Mouse (Mus musculus): ENCODE results near the gene H2afy2. TPM values are rescaled to one million over a fixed set of nuclear protein-coding genes. Genes with fewer than 3 reads are reported as not detected.
A peak's percentile ranks its signal among the peaks of the same experiment; 100 is the strongest.

H2afy2 gene
- total RNA-seq, 4 experiments from 2014 or later = 8.5 to 14.8 (median 9.9) TPM

GRCm38 (mm10) chr10:61782799-61783611, 942 bp downstream of the H2afy2 start:
- peak; percentile 32 for DNase-seq

GRCm38 (mm10) chr10:61781461-61782128, 2.4 kb downstream of the H2afy2 start:
- DNase-seq = no peak

GRCm38 (mm10) chr10:61766806-61767205, 17.1 kb downstream of the H2afy2 start:
- no peak for DNase-seq

- DNase-seq = no peak
These were observed 18.4 kb downstream of the H2afy2 start for GRCm38 (mm10) chr10:61765558-61765957.

GRCm38 (mm10) chr10:61764689-61765088, 19.3 kb downstream of the H2afy2 start:
- DNase-seq = no peak

- DNase-seq = no peak
These were observed 24.1 kb downstream of the H2afy2 start for GRCm38 (mm10) chr10:61759869-61760268.

GRCm38 (mm10) chr10:61758904-61759303, 25.0 kb downstream of the H2afy2 start:
- DNase-seq = no peak

GRCm38 (mm10) chr10:61757022-61757421, 26.9 kb downstream of the H2afy2 start:
- DNase-seq = no peak

GRCm38 (mm10) chr10:61753071-61753470, 30.9 kb downstream of the H2afy2 start:
- DNase-seq = no peak

- no peak for DNase-seq
These were observed 32.3 kb downstream of the H2afy2 start for GRCm38 (mm10) chr10:61751534-61752219.

- DNase-seq = no peak
These were observed 33.9 kb downstream of the H2afy2 start for GRCm38 (mm10) chr10:61750014-61750413.

- no peak for DNase-seq
These were observed 36.6 kb downstream of the H2afy2 start for GRCm38 (mm10) chr10:61747302-61747701.

- DNase-seq = no peak
These were observed 38.8 kb downstream of the H2afy2 start for GRCm38 (mm10) chr10:61745133-61745532.

GRCm38 (mm10) chr10:61742336-61742735, 41.6 kb downstream of the H2afy2 start:
- DNase-seq = no peak

GRCm38 (mm10) chr10:61741873-61742272, 42.1 kb downstream of the H2afy2 start:
- no peak for DNase-seq

- DNase-seq = peak; percentile 80
These were observed 42.6 kb downstream of the H2afy2 start for GRCm38 (mm10) chr10:61741306-61741705.

GRCm38 (mm10) chr10:61738126-61738525, 45.8 kb downstream of the H2afy2 start:
- DNase-seq = peak; percentile 61

- DNase-seq = no peak
These were observed 46.4 kb downstream of the H2afy2 start for GRCm38 (mm10) chr10:61737537-61737936.

GRCm38 (mm10) chr10:61736671-61737078, 47.3 kb downstream of the H2afy2 start:
- no peak for DNase-seq

GRCm38 (mm10) chr10:61734377-61734776, 49.6 kb downstream of the H2afy2 start:
- DNase-seq = no peak

GRCm38 (mm10) chr10:61730171-61730570, 53.8 kb downstream of the H2afy2 start:
- no peak for DNase-seq

- DNase-seq = no peak
These were observed 54.8 kb downstream of the H2afy2 start for GRCm38 (mm10) chr10:61729181-61729580.

GRCm38 (mm10) chr10:61723271-61723670, 60.7 kb downstream of the H2afy2 start:
- no peak for DNase-seq
